Mouse (Mus musculus) heart, adult 2 months (tissue): ENCODE data around the gene Nfkbib.

Experiments
- CTCF ChIP-seq: fragments of 200-600 bp; IDR thresholded peaks from 2 replicates; pipeline ENCODE4 v1.8.1; 2022; ENCODE audit warnings: antibody characterized with exemption, mild to moderate bottlenecking, moderate library complexity
- EP300 ChIP-seq: fragments of 200-500 bp; IDR thresholded peaks from 2 replicates; pipeline ENCODE4 v1.6.1; 2011; ENCODE audit warnings: low read depth, low read length, control low read depth; ENCODE audit not compliant: insufficient read depth
- POLR2A ChIP-seq: fragments of 200-500 bp; IDR thresholded peaks from 2 replicates; pipeline ENCODE4 v1.6.1; 2011; ENCODE audit warnings: mild to moderate bottlenecking, low read depth, low read length, control low read depth; ENCODE audit not compliant: insufficient read depth

DNA sequence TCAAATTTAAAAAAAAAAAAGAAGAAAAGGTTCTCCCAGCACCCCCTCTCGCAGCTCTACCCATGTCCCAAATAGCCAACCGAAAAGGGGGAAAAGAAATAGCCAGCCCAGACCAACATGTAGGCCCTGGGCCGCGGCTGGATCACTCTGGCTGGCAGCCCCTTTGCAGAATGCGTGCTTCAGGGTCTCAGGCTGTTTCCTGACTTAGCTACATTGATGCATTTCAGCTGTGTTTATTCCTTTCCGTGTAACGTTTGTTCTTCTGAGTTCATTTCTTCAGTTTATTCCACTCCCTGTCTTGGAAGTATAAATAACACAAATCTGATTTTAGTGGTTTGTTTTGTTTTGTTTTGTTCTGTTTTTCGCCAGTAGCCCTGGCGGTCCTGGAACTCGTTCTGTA lies 49.6 kb downstream of the Nfkbib start:
- TF ChIP-seq CTCF, result no peak
- TF ChIP-seq POLR2A, result no peak
- no peak for TF ChIP-seq EP300
